Mouse (Mus musculus) heart, postnatal 0 days (tissue): ENCODE results near the gene Rint1.
"Not testable (repeated sequence)": the region's sequence is repeated elsewhere in the genome, so short reads cannot be mapped to it uniquely, and the experiment has no call there.

Experiments used
- CTCF ChIP-seq: IDR thresholded peaks from 2 replicates; pipeline ENCODE4 v1.5.1; 2016; ENCODE audit warnings: antibody characterized with exemption, control low read depth, low read depth
- EP300 ChIP-seq: IDR thresholded peaks from 2 replicates; pipeline ENCODE4 v1.6.1; 2016; ENCODE audit warnings: antibody characterized with exemption, low read depth

GRCm38 (mm10) chr5:23851160-23851555 is 63.6 kb downstream of the Rint1 start:
- TF ChIP-seq CTCF, EP300: not testable (repeated sequence)
